Mouse (Mus musculus): ENCODE results near the gene Tmsb15l. TPM values are rescaled to one million over a fixed set of nuclear protein-coding genes. Genes with fewer than 3 reads are reported as not detected.

Gene Tmsb15l
- polyA plus RNA-seq (2015; fragmentation: Nextera tagmentation; extraction: Ambion mirVana): 9.9 TPM in 2 replicates

GRCm38 (mm10) chrX:136976424-136977084 lies at the start of gene Tmsb15l, which contains the start of gene Tmsb15b1:
TSS of gene Tmsb15l (minus strand) at chrX:136976869.
TSS of gene Tmsb15b1 (minus strand) at chrX:136976874.
- H3K9ac ChIP-seq (replicated peaks): peak within 1 kb of the TSS; percentile 48
- ATAC-seq (ENCODE audit: low FRiP score): peak; percentile 100
- 31% methylated on average over 15 of the region's 15 CpGs for WGBS
- no peaks in the 10 kb centered on the region for H3K27me3 ChIP-seq (replicated peaks)
- peak within 1 kb of the TSS; percentile 59 for H3K4me2 ChIP-seq
- H3K9me3 ChIP-seq (replicated peaks): no peaks in the 10 kb centered on the region
- H3K4me3 ChIP-seq (replicated peaks): peak within 1 kb of the TSS; percentile 48
- no peak within 1 kb of the TSS for H3K27ac ChIP-seq (replicated peaks)
- H3K4me1 ChIP-seq: no peaks in the 10 kb centered on the region
- no peaks in the 10 kb centered on the region for H3K36me3 ChIP-seq

- 14% methylated on average over 1 of the region's 1 CpGs for WGBS
- Histone ChIP-seq H3K9me3 (replicated peaks) (no peaks in the 10 kb centered on the region), H3K9ac (replicated peaks) (no peak overlapping the region), H3K4me3 (replicated peaks) (no peak overlapping the region), H3K27ac (replicated peaks) (no peak overlapping the region), H3K4me1 (no peaks in the 10 kb centered on the region), H3K4me2 (no peak overlapping the region), H3K36me3 (no peaks in the 10 kb centered on the region), H3K27me3 (replicated peaks) (no peaks in the 10 kb centered on the region)
- 0 out of 2 replicates have a peak, but pooled peaks have one; percentile 65 for ATAC-seq (ENCODE audit: low FRiP score)
Measured at GRCm38 (mm10) chrX:137019310-137019709, 42.6 kb upstream of the Tmsb15l start.

GRCm38 (mm10) chrX:137017668-137018067 lies 41.0 kb upstream of the Tmsb15l start:
- 78% methylated on average over 1 of the region's 1 CpGs for WGBS
- no peak for ATAC-seq (ENCODE audit: low FRiP score)
- Histone ChIP-seq H3K9me3 (replicated peaks) (no peaks in the 10 kb centered on the region), H3K27ac (replicated peaks) (no peak overlapping the region), H3K36me3 (no peaks in the 10 kb centered on the region), H3K4me3 (replicated peaks) (no peak overlapping the region), H3K9ac (replicated peaks) (no peak overlapping the region), H3K4me2 (no peak overlapping the region), H3K4me1 (no peaks in the 10 kb centered on the region), H3K27me3 (replicated peaks) (no peaks in the 10 kb centered on the region)

DNA sequence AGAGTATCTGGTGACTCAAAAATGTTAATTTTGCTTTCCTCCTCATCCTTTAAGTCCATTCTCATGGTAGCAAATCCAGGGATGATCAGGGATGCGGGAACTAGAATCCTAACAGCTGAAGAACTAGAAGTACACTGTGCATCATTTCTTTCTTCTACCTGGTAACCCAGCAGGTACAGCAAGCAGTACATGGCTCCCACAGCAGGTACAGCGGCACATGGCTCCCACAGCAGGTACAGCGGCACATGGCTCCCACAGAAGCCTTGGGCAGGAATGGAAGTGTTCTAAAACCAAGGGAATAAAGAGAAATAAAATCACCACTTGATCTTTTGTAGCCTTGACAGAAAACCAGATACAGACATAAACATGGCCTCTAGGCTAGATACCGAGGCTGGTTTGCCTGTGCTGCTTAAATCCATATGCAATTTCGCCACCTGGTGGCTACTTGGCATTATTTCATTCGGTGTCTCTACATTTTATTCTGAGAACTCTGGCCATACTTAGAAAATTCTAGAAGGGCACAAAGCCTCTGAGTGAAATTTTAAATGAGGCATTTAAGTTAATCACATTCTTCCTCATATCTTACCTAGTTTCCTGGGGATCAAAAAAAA lies 38.5 kb upstream of the Tmsb15l start:
- WGBS: 54% methylated on average over 6 of the region's 6 CpGs
- Histone ChIP-seq H3K4me1 (no peaks in the 10 kb centered on the region), H3K4me2 (no peak overlapping the region), H3K36me3 (no peaks in the 10 kb centered on the region), H3K9ac (replicated peaks) (no peak overlapping the region), H3K27ac (replicated peaks) (no peak overlapping the region; the same call in 1 of the 2 replicates), H3K27me3 (replicated peaks) (no peaks in the 10 kb centered on the region), H3K4me3 (replicated peaks) (no peak overlapping the region), H3K9me3 (replicated peaks) (no peaks in the 10 kb centered on the region)
- ATAC-seq (ENCODE audit: low FRiP score): peak; percentile 78

- Histone ChIP-seq H3K4me1 (peaks cover 20% of the 10 kb centered on the region), H3K36me3 (no peaks in the 10 kb centered on the region), H3K27ac (replicated peaks) (no peak overlapping the region), H3K9ac (replicated peaks) (no peak overlapping the region), H3K27me3 (replicated peaks) (no peaks in the 10 kb centered on the region), H3K9me3 (replicated peaks) (no peaks in the 10 kb centered on the region), H3K4me3 (replicated peaks) (no peak overlapping the region), H3K4me2 (no peak overlapping the region)
- 86% methylated on average over 2 of the region's 2 CpGs for WGBS
- ATAC-seq (ENCODE audit: low FRiP score): no peak
Measured at GRCm38 (mm10) chrX:136996256-136996655, 19.6 kb upstream of the Tmsb15l start.

DNA sequence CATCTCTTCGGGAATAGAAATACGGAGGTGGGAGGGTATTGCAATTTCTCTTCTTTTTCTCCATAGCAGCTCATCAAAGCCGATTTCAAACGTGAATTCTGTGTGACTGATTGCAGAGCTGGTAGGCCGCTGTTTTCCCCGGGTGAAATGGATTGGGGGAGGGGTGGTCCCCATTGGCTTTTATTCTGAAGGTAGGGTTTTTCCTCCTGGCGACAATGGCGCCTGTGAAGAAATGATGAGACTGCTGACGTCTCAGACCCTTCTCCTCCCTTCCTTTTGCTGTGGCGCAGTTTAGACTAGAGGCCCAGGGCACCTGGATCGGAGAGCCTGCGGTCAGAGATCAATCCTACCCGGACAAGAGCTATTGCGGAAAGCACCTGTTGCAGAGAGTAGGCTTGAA lies 17.0 kb upstream of the Tmsb15l start:
- Histone ChIP-seq H3K4me1 (peaks cover 25% of the 10 kb centered on the region), H3K4me2 (peak overlapping the region; percentile 58), H3K9me3 (replicated peaks) (no peaks in the 10 kb centered on the region), H3K36me3 (no peaks in the 10 kb centered on the region), H3K27me3 (replicated peaks) (no peaks in the 10 kb centered on the region), H3K27ac (replicated peaks) (peak overlapping the region; percentile 91), H3K4me3 (replicated peaks) (peak overlapping the region; percentile 49), H3K9ac (replicated peaks) (peak overlapping the region; percentile 61)
- 22% methylated on average over 14 of the region's 14 CpGs for WGBS
- ATAC-seq (ENCODE audit: low FRiP score): peak; percentile 25; the same call in 1 of the 2 replicates

GRCm38 (mm10) chrX:136992978-136993547 lies 16.4 kb upstream of the Tmsb15l start, which contains the start of gene Zcchc18:
TSS of gene Zcchc18 (plus strand) at chrX:136993155.
- Histone ChIP-seq H3K36me3 (no peaks in the 10 kb centered on the region), H3K9me3 (replicated peaks) (no peaks in the 10 kb centered on the region), H3K4me3 (replicated peaks) (peak within 1 kb of the TSS; percentile 49), H3K9ac (replicated peaks) (peak within 1 kb of the TSS; percentile 61), H3K4me2 (peak within 1 kb of the TSS; percentile 58), H3K27ac (replicated peaks) (peak within 1 kb of the TSS; percentile 91), H3K27me3 (replicated peaks) (no peaks in the 10 kb centered on the region), H3K4me1 (peaks cover 25% of the 10 kb centered on the region)
- ATAC-seq (ENCODE audit: low FRiP score): peak; percentile 98
- WGBS: 20% methylated on average over 26 of the region's 26 CpGs

DNA sequence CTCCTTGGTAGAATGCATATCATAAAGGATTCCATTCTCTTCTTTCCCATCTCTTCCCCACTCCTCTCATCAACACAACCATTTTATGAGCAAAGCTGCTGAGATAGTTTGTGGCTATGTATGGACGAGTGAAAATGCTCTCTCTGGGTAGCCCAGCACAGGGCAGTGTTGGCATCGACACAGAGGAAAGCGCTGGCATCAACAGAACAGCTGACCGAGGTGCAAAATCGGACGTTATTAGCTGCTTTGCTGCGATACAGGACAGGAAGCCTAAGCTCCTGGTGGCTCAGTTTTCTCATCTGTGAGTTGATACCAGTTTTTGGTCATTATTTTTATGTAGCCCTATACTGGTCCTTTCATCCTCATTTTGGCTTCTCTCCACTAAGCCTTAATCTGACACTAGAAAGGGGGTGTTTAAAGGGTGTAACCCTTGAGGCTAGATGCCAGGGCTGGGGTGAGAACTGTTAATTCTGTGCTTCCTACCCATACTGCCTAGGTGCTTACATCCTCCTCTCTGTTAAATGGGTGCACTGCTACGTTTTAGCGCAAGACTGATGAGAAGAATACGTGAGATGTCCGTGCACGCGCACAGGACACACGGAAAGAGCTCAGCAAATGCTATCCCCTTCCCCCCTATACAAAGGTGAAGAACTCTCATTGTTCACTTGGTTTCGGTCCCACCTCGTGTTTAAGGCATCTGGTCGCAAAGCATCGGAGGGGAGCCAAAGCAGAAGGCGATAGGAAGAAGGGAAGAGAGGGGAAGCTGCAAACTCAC lies 15.7 kb upstream of the Tmsb15l start:
- H3K4me1 ChIP-seq: peaks cover 25% of the 10 kb centered on the region
- peak overlapping the region; percentile 49 for H3K4me3 ChIP-seq (replicated peaks)
- H3K27ac ChIP-seq (replicated peaks): peak overlapping the region; percentile 91
- H3K9me3 ChIP-seq (replicated peaks): no peaks in the 10 kb centered on the region
- WGBS: 12% methylated on average over 19 of the region's 19 CpGs
- ATAC-seq (ENCODE audit: low FRiP score): peak; percentile 75
- H3K4me2 ChIP-seq: peak overlapping the region; percentile 58
- H3K36me3 ChIP-seq: no peaks in the 10 kb centered on the region
- H3K9ac ChIP-seq (replicated peaks): peak overlapping the region; percentile 51
- H3K27me3 ChIP-seq (replicated peaks): no peaks in the 10 kb centered on the region

- H3K9ac ChIP-seq (replicated peaks): no peak overlapping the region
- H3K9me3 ChIP-seq (replicated peaks): no peaks in the 10 kb centered on the region
- peak overlapping the region; percentile 58 for H3K4me2 ChIP-seq
- no peak for ATAC-seq (ENCODE audit: low FRiP score)
- H3K27me3 ChIP-seq (replicated peaks): no peaks in the 10 kb centered on the region
- H3K27ac ChIP-seq (replicated peaks): no peak overlapping the region
- 55% methylated on average over 2 of the region's 2 CpGs for WGBS
- no peaks in the 10 kb centered on the region for H3K36me3 ChIP-seq
- H3K4me1 ChIP-seq: peaks cover 25% of the 10 kb centered on the region
- no peak overlapping the region for H3K4me3 ChIP-seq (replicated peaks)
Measured at GRCm38 (mm10) chrX:136991274-136991673, 14.6 kb upstream of the Tmsb15l start.

DNA sequence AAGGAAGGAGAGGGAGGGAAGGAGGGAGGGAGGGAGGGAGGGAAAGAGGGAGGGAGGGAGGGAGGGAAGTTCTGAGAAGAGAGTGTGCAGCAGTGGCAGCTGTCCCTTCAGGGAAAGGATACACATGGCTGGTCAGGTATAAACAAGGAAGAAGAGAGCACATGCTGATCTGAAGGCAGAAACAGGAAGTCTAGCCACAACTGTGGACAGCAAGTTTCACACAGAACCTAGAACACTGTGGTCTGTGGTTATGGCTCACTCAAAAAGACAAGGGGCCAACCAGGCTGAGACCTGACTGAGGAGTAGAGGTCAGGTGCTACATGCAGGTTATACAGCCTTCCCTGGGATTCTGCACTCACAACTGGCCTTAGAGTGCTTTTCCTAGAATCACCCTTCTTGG lies 9.4 kb upstream of the Tmsb15l start:
- no peak for ATAC-seq (ENCODE audit: low FRiP score)

GRCm38 (mm10) chrX:136978616-136979015 lies 1.9 kb upstream of the Tmsb15l start:
- Histone ChIP-seq H3K4me1 (no peaks in the 10 kb centered on the region), H3K4me3 (replicated peaks) (no peak overlapping the region), H3K36me3 (no peaks in the 10 kb centered on the region), H3K27me3 (replicated peaks) (no peaks in the 10 kb centered on the region), H3K4me2 (no peak overlapping the region), H3K9ac (replicated peaks) (no peak overlapping the region), H3K9me3 (replicated peaks) (no peaks in the 10 kb centered on the region), H3K27ac (replicated peaks) (no peak overlapping the region)
- no peak for ATAC-seq (ENCODE audit: low FRiP score)

More for the DNA sequence above, 9.4 kb upstream of the Tmsb15l start:
- Histone ChIP-seq H3K9ac (replicated peaks) (no peak overlapping the region), H3K4me3 (replicated peaks) (no peak overlapping the region), H3K27me3 (replicated peaks) (no peaks in the 10 kb centered on the region), H3K36me3 (no peaks in the 10 kb centered on the region), H3K4me1 (peaks cover 3% of the 10 kb centered on the region; the same call in 1 of the 2 replicates), H3K27ac (replicated peaks) (no peak overlapping the region), H3K9me3 (replicated peaks) (no peaks in the 10 kb centered on the region), H3K4me2 (no peak overlapping the region)
